Mouse (Mus musculus): Measurements from ENCODE around the gene Spag9. TPM values are rescaled to one million over a fixed set of nuclear protein-coding genes. Genes with fewer than 3 reads are reported as not detected.

The Spag9 gene
- total and polyA plus RNA-seq, 3 experiments: 21.0 to 32.1 (median 22.6) TPM

- H3K4me3 ChIP-seq (replicated peaks in 1 of 3; ENCODE audit: low read depth in 2 of 3, low read length in 2 of 3, poor library complexity in 1 of 3): no peak overlapping the region
- no peaks in the 10 kb centered on the region for H3K9me3 ChIP-seq (replicated peaks; ENCODE audit: low read length)
- in situ Hi-C loops (cut with MboI; ENCODE audit: low pct_ligation_motif_present, low pct_unique_long_range_greater_than_20kb, low sequenced_read_pairs): no loop called here
- no peaks in the 10 kb centered on the region for H3K36me3 ChIP-seq (replicated peaks in 1 of 2; ENCODE audit: control insufficient read depth in 1 of 2, insufficient read depth in 1 of 2, low read length in 1 of 2)
- peaks cover 38 to 51% of the 10 kb centered on the region in 2 experiments for H3K4me1 ChIP-seq (ENCODE audit: control insufficient read depth in 1 of 2, insufficient read depth in 2 of 2)
- dilution Hi-C loops (cut with MboI; ENCODE audit: extremely low pct_ligation_motif_present, extremely low pct_unique_long_range_greater_than_20kb, low sequenced_read_pairs): no loop called here
- no peak for DNase-seq (ENCODE audit: extremely low read depth)
- no peak overlapping the region for H3K27ac ChIP-seq (ENCODE audit: insufficient read depth, low read depth)
- no peak overlapping the region for H3K9ac ChIP-seq (ENCODE audit: insufficient read depth, low read depth)
- H3K4me2 ChIP-seq (ENCODE audit: insufficient read depth, low read depth, poor library complexity, severe bottlenecking): no peak overlapping the region
- peaks cover 7% of the 10 kb centered on the region for H3K27me3 ChIP-seq (replicated peaks)
- no peaks in the 10 kb centered on the region for H3K79me2 ChIP-seq (replicated peaks; ENCODE audit: control insufficient read depth, extremely low read depth, insufficient read depth, poor library complexity, severe bottlenecking)
- TF ChIP-seq JUN (IDR thresholded peaks at IDR 0.05; ENCODE audit: insufficient read depth, low read depth, low read length) (no peak), GABPA (IDR thresholded peaks at IDR 0.05; ENCODE audit: insufficient replicate concordance, low read depth, low read length) (no peak), TCF12 (IDR thresholded peaks at IDR 0.05; ENCODE audit: low read depth, low read length) (no peak), EP300 (IDR thresholded peaks at IDR 0.05; ENCODE audit: low read length) (no peak), CHD1 (IDR thresholded peaks at IDR 0.05; ENCODE audit: low read depth, low read length) (no peak), TBP (conservative IDR thresholded peaks at IDR 0.05; ENCODE audit: low read depth, low read length) (no peak), MEF2A (IDR thresholded peaks at IDR 0.05; ENCODE audit: borderline replicate concordance, low read depth, low read length) (no peak), RAD21 (IDR thresholded peaks at IDR 0.05; ENCODE audit: low read depth, low read length) (no peak), BHLHE40 (IDR thresholded peaks at IDR 0.05; ENCODE audit: low read depth, low read length) (no peak), POLR2AphosphoS2 (IDR thresholded peaks at IDR 0.05; ENCODE audit: low read depth, low read length) (no peak), UBTF (IDR thresholded peaks at IDR 0.05; ENCODE audit: low read depth, low read length) (no peak)
Observed at GRCm38 (mm10) chr11:94158521-94158920, 162.6 kb downstream of the Spag9 start.

- Histone ChIP-seq H3K4me1 (ENCODE audit: control insufficient read depth in 1 of 2, insufficient read depth in 2 of 2) (peaks cover 46 to 58% of the 10 kb centered on the region in 2 experiments), H3K36me3 (replicated peaks in 1 of 2; ENCODE audit: control insufficient read depth in 1 of 2, insufficient read depth in 1 of 2, low read length in 1 of 2) (no peaks in the 10 kb centered on the region), H3K9ac (ENCODE audit: insufficient read depth, low read depth) (no peak overlapping the region), H3K27me3 (replicated peaks) (peaks cover 7% of the 10 kb centered on the region), H3K9me3 (replicated peaks; ENCODE audit: low read length) (no peaks in the 10 kb centered on the region), H3K27ac (ENCODE audit: insufficient read depth, low read depth) (no peak overlapping the region), H3K79me2 (replicated peaks; ENCODE audit: control insufficient read depth, extremely low read depth, insufficient read depth, poor library complexity, severe bottlenecking) (no peaks in the 10 kb centered on the region), H3K4me3 (replicated peaks in 1 of 3; ENCODE audit: low read depth in 2 of 3, low read length in 2 of 3, poor library complexity in 1 of 3) (no peak overlapping the region), H3K4me2 (ENCODE audit: insufficient read depth, low read depth, poor library complexity, severe bottlenecking) (no peak overlapping the region)
- in situ Hi-C loops (cut with MboI; ENCODE audit: low pct_ligation_motif_present, low pct_unique_long_range_greater_than_20kb, low sequenced_read_pairs): no loop called here
- DNase-seq (ENCODE audit: extremely low read depth): no peak
- dilution Hi-C loops (cut with MboI; ENCODE audit: extremely low pct_ligation_motif_present, extremely low pct_unique_long_range_greater_than_20kb, low sequenced_read_pairs): no loop called here
- TF ChIP-seq ZNF384 (IDR thresholded peaks at IDR 0.05; ENCODE audit: low read depth, low read length) (no peak), RCOR1 (conservative IDR thresholded peaks at IDR 0.05; ENCODE audit: low read depth, low read length) (no peak), USF2 (conservative IDR thresholded peaks at IDR 0.05; ENCODE audit: low read depth, low read length) (no peak), NELFE (IDR thresholded peaks at IDR 0.05; ENCODE audit: low read depth, low read length) (no peak), UBTF (IDR thresholded peaks at IDR 0.05; ENCODE audit: low read depth, low read length) (no peak), E2F4 (IDR thresholded peaks at IDR 0.05; ENCODE audit: insufficient replicate concordance, low read depth, low read length) (no peak), CHD1 (IDR thresholded peaks at IDR 0.05; ENCODE audit: low read depth, low read length) (no peak), MAFK (IDR thresholded peaks at IDR 0.05; ENCODE audit: insufficient replicate concordance, low read length) (no peak), CTCF (conservative IDR thresholded peaks at IDR 0.05 in 1 of 2, IDR thresholded peaks at IDR 0.05 in 1 of 2; ENCODE audit: low read depth in 2 of 2, low read length in 2 of 2) (no peak), JUND (conservative IDR thresholded peaks at IDR 0.05; ENCODE audit: low read depth, low read length) (no peak), ZKSCAN1 (IDR thresholded peaks at IDR 0.05; ENCODE audit: borderline replicate concordance, low read depth, low read length) (no peak), CHD2 (IDR thresholded peaks at IDR 0.05; ENCODE audit: low read length) (no peak), PAX5 (IDR thresholded peaks at IDR 0.05; ENCODE audit: low read length) (no peak), RAD21 (IDR thresholded peaks at IDR 0.05; ENCODE audit: low read depth, low read length) (no peak), MAX (IDR thresholded peaks at IDR 0.05; ENCODE audit: low read length) (no peak), GABPA (IDR thresholded peaks at IDR 0.05; ENCODE audit: insufficient replicate concordance, low read depth, low read length) (no peak), EP300 (IDR thresholded peaks at IDR 0.05; ENCODE audit: low read length) (no peak)
Observed at GRCm38 (mm10) chr11:94159066-94159880, 163.4 kb downstream of the Spag9 start.

Measured in CH12.LX (cell line).